Mouse (Mus musculus) embryonic fibroblast, embryonic 13.5 days (primary cell): ENCODE data around the gene Fgr. TPM values are rescaled to one million over a fixed set of nuclear protein-coding genes. Genes with fewer than 3 reads are reported as not detected.
"Not testable (repeated sequence)": the region's sequence is repeated elsewhere in the genome, so short reads cannot be mapped to it uniquely, and the experiment has no call there.

ENCODE experiments used
- H3K27ac ChIP-seq: 2 replicates; pipeline ENCODE4 v1.5.1; 2012; ENCODE audit warnings: low read length, control low read depth, inconsistent platforms; ENCODE audit not compliant: insufficient read depth
- H3K4me1 ChIP-seq: 2 replicates; pipeline ENCODE4 v1.6.1; 2011; ENCODE audit warnings: low read length; ENCODE audit not compliant: control insufficient read depth, insufficient read depth
- H3K4me3 ChIP-seq: 2 replicates; pipeline ENCODE4 v1.5.1; 2011; ENCODE audit warnings: mild to moderate bottlenecking, control low read depth, low read length; ENCODE audit not compliant: insufficient read depth
- CTCF ChIP-seq: IDR thresholded peaks from 2 replicates; pipeline ENCODE4 v1.5.1; 2011; ENCODE audit warnings: mild to moderate bottlenecking, control low read depth, low read length, moderate library complexity, borderline replicate concordance; ENCODE audit not compliant: insufficient read depth
- POLR2A ChIP-seq: IDR thresholded peaks from 2 replicates; pipeline ENCODE4 v1.6.1; 2011; ENCODE audit warnings: low read depth, mild to moderate bottlenecking, control low read depth, low read length, moderate library complexity
- polyA plus RNA-seq: library from polyadenylated mRNA; stranded (reverse); fragments of >200 nt; gene quantifications from 2 replicates; pipeline ENCODE4 v1.2.4, GENCODE M21; 2011; ENCODE audit warnings: low read depth; ENCODE audit not compliant: missing spikeins, insufficient read length

The Fgr gene
- polyA plus RNA-seq, result not detected in 2 replicates

DNA sequence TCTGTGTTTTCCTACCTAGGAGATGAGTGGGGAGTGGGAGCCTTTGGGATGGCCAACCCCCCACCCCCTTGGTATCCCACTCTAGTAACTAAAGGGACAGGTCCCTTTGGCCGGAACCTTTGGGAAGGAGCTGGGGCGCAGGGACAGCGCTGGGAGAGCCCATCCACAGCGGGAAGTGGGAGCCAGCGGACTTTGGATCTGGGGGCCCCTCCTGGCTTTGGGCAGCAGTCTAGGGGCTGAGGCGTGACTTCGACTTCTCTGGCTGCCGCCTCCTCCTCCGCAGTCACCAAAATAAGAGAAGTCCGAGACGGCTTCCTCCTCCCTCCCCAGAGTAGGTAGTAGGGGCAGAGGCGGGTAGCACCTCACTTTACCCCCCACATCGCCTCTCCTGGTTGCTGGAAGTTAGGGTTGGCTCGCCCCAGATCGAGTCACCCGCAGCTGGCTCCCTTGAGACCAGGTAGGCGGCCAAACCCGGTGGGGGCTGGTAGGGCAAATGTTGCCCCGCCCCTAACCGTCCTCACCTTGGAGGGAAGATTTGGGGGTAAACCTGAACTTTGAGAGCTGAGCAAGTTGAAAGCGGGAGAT is at the start of gene Fgr:
TSS of gene Fgr (plus strand) at position 282 of the 585 bp plus-strand sequence.
- TF ChIP-seq CTCF (no peak), POLR2A (no peak)
- H3K4me3 ChIP-seq, result no peak within 1 kb of the TSS
- no peak within 1 kb of the TSS for H3K27ac ChIP-seq
- no peaks in the 10 kb centered on the region for H3K4me1 ChIP-seq

DNA sequence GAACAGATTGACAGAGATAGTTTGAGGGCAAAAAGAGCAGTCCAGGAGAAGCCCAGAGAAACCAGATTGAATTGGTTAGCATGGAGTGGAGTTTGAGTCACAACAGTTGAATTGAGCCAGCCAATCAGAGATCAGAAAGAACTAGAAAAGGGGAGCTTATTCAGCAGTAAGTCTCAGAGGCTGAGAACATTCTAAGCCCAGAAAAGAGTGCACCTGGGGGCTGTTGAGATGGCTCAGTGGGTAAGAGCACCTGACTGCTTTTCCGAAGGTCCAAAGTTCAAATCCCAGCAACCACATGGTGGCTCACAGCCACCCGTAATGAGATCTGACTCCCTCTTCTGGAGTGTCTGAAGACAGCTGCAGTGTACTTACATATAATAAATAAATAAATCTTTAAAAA is 47.4 kb upstream of the Fgr start:
- not testable (repeated sequence) for H3K4me1 ChIP-seq, H3K27ac ChIP-seq, H3K4me3 ChIP-seq

DNA sequence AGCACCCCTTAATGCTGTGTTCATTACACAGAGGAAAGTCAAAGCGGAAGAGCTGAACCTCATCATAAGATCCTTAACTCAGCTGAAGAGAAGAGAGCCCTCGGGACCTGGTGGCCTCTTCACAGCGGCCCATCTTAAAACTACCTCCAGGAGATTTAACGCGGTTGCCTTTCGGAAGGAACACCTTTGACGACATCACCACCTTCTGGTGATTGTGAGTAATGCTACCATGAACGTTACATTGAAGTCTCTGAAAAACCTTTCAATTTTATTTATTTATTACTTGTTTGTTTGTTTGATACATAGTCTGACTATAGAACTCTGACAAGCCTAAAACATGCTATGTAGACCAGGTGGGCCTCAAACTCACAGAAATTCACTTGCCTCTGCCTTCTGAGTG is 43.1 kb upstream of the Fgr start:
- H3K4me1 ChIP-seq, result no peaks in the 10 kb centered on the region
- no peak overlapping the region for H3K27ac ChIP-seq
- TF ChIP-seq CTCF, result peak; percentile 17; the same call in 1 of the 2 replicates
- no peak for TF ChIP-seq POLR2A
- no peak overlapping the region for H3K4me3 ChIP-seq

DNA sequence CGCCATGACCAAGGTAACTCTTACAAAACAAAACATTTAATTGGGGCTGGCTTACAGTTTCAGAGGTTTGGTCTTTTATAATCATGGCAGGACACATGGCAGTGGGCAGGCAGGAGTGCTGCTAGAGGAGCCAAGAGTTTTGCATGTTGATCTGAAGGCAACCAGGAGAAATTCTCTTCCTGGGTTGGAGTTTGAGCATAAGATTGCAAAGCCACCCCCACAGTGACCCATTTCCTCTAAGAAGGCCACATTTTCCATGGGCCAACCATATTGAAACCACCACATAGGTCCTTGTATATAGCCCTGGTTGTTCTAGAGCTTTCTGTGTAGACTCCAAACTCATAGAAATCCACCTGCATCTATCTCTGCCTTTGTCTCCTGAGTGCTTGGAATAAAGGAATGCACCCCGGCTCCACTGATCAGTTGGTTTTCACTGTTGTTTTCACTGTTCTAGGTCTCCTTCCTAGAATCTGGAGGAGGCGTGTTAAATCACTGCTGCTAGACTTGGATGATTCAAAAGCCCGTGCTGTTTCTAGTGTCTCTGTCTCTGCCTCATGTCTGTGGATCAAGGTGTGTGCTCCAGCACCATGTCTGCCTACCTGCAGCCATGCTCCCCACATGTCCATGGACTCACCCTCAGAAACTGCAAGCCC is 41.0 kb upstream of the Fgr start:
- no peaks in the 10 kb centered on the region for H3K4me1 ChIP-seq
- no peak overlapping the region for H3K4me3 ChIP-seq
- TF ChIP-seq CTCF, result no peak
- no peak for TF ChIP-seq POLR2A
- H3K27ac ChIP-seq, result no peak overlapping the region

DNA sequence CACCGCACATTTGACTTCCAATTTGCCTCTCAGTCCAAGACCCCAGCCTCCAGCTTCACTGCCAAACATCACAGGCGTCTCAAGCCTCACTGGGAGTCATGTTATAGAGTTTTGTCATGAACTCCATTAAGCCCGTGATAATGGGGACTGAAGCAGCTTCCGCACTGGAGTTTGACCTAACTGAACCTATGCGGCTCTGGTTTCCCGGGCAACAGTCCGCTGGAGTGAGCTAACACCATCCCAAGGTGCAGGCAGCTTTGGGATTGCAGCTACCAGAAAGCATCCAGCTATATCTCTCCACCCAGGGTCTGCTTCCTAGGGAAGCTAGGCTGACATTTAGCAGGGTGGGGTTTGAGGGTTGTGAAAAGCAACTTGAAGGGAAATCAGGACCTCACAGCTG is 39.3 kb upstream of the Fgr start:
- H3K27ac ChIP-seq, result no peak overlapping the region
- TF ChIP-seq CTCF (no peak), POLR2A (no peak)
- no peak overlapping the region for H3K4me3 ChIP-seq
- no peaks in the 10 kb centered on the region for H3K4me1 ChIP-seq

DNA sequence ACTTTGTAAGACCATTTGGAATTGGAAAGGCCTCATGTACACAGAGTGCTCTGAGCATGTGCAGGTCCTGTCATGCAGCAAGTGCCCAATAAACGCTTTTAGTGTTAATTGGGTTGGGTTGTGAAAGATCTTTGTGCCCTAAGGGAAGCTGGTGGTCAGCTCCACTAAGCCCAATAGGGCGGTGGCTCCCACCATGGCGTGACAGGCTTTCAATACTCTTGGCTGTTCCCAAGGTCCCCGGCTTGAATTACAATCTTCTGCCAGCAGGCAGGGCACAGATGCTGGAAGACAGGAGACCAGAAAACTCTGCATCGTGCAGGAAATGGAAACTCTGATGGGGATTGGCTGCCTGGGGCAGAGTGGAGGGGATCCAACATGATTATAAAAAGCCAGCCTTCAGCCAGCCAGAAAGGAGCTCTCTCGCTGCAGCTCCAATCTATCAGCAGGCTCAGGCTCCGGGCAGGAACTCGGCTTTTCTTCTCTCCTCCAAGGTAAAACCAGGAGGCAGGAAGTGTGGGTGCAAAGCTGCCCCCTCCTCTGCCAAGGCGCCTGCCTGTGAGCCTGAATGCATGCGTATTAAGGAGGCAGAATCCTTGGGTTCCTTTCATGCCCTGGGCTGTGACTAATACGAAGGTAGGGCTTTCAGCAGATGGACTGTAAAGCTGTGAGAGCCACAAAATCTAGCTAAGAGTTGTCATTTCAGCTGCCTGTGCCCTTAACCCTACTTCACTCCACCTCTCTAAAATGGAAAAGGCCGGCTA is 35.5 kb upstream of the Fgr start:
- TF ChIP-seq POLR2A (peak; percentile 36; the same call in 1 of the 2 replicates), CTCF (no peak)
- Histone ChIP-seq H3K4me3 (no peak overlapping the region), H3K4me1 (no peaks in the 10 kb centered on the region), H3K27ac (peak overlapping the region; percentile 63)

DNA sequence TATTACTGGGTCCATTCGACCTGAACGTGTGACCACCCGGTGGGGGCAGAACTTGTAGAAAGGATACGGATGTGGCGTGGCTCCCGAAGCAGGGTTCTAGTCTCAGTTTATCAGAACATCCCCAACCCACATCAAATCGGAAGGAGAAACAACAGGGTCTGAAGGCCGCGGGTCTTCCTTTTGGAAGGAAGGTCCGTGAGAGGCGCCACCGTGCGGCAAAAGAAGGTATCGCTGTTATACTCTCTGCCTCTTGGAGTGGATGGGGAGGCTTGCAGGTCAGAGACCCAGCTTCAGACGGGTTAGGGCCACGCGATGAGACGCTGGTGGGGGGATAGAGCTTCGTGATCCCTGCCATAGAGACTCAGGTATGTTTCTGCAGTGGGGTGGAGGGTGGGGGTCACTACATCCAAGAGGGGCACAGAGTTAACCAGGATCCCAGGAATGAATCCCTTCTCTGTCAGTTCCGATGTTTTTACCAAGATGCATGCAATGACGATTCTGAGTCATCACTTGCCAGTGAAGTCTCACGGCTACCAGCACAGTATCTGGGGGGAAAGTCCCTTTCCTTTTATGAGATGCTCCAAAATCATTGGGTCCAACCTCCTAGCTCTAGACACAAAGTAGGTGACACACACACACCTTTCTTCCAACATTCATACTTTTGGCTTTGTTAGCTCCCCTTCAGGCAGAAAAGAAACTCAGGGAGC is 34.3 kb upstream of the Fgr start:
- Histone ChIP-seq H3K4me3 (no peak overlapping the region), H3K4me1 (no peaks in the 10 kb centered on the region), H3K27ac (no peak overlapping the region)
- peak; percentile 29; the same call in 1 of the 2 replicates for TF ChIP-seq CTCF
- TF ChIP-seq POLR2A, result no peak

DNA sequence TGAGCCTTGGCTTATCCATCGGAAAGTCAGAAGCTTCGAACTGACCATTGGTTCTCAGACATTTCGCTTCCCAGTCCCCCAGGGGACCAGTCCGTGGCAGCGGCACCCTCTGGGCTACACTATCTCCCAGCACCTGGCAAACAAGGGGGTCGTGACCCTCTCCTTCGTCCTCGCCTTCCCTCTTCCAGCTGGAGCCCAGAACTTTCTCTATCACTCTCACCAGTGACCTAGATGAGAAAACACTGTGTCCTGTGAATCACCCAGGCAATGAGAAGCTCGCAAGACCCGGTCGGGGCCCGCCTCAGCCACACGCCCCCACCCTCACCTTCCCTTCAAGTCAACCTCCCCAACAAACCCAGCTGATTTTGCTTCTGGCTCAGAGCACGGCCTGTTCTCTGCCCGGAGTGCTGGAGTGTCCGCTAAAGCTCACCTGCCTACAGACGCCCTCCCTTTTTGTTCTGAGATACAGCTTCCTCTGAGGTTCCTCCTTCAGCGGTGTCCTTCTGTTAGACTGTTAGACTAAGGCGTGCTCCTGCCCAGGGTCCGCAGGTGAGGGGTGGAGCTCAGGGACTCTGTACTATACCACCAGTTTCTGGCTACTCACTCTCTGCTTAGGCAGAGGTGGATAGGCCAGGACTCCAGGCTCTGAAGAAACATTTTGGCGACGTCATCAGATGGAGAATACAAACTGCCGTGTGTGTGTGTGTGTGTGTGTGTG is 32.7 kb upstream of the Fgr start:
- peaks cover 5% of the 10 kb centered on the region for H3K4me1 ChIP-seq
- no peak for TF ChIP-seq POLR2A
- no peak for TF ChIP-seq CTCF
- no peak overlapping the region for H3K4me3 ChIP-seq
- no peak overlapping the region for H3K27ac ChIP-seq

DNA sequence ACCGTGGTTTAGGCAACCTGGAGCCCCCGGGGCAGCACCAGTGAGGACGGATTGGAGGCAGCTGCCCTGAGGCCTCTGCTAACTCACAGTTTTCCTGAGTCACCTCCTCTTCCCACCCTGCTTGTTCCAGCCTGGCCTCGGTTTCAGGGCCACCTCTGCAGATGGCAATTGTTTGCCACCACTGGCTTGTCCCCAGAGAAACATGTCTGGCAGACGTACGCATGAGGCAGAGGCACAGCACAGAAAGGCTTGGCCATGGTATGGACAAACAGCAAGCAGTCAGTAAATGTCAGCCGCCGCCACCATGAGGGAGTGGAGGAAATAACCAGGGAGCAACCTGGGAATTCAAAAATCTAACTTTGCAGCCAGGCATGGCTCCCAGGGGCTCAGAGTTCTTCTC is 30.8 kb upstream of the Fgr start:
- Histone ChIP-seq H3K27ac (no peak overlapping the region), H3K4me1 (peaks cover 7% of the 10 kb centered on the region)
- TF ChIP-seq POLR2A (no peak), CTCF (no peak)

More for the DNA sequence above, 30.8 kb upstream of the Fgr start:
- H3K4me3 ChIP-seq, result no peak overlapping the region
